Mouse (Mus musculus): ENCODE measurements around the gene Prrt1. TPM values are rescaled to one million over a fixed set of nuclear protein-coding genes. Genes with fewer than 3 reads are reported as not detected.

Prrt1 gene
- polyA plus RNA-seq, 1 experiment from 2014 or later = not detected

GRCm38 (mm10) chr17:34673139-34673538 is 43.8 kb downstream of the Prrt1 start:
- Histone ChIP-seq H3K36me3 (ENCODE audit: control insufficient read depth, insufficient read depth, low read length) (no peaks in the 10 kb centered on the region), H3K4me1 (replicated peaks; ENCODE audit: control insufficient read depth, insufficient read depth, low read length) (no peaks in the 10 kb centered on the region; the same call in 1 of the 2 replicates), H3K27me3 (replicated peaks; ENCODE audit: control insufficient read depth, insufficient read depth, low read length) (peaks cover 62% of the 10 kb centered on the region), H3K9me3 (ENCODE audit: control insufficient read depth, low read length) (no peaks in the 10 kb centered on the region), H3K4me2 (no peak overlapping the region), H3K4me3 (ENCODE audit: low read depth, low read length) (no peak overlapping the region), H3K9ac (ENCODE audit: low read depth, low read length) (no peak overlapping the region), H3K27ac (ENCODE audit: low read depth, low read length) (no peak overlapping the region)
- DNase-seq (ENCODE audit: low spot score) (no peak), ATAC-seq (replicated peaks; ENCODE audit: low FRiP score) (no peak)
- WGBS = 73% methylated on average over 7 of the region's 7 CpGs

- H3K4me1 ChIP-seq (replicated peaks; ENCODE audit: control insufficient read depth, insufficient read depth, low read length) = no peaks in the 10 kb centered on the region; the same call in 1 of the 2 replicates
- H3K9ac ChIP-seq (ENCODE audit: low read depth, low read length) = no peak overlapping the region
- H3K4me3 ChIP-seq (ENCODE audit: low read depth, low read length) = no peak overlapping the region
- H3K9me3 ChIP-seq (ENCODE audit: control insufficient read depth, low read length) = no peaks in the 10 kb centered on the region
- peaks cover 72% of the 10 kb centered on the region for H3K27me3 ChIP-seq (replicated peaks; ENCODE audit: control insufficient read depth, insufficient read depth, low read length)
- no peak overlapping the region for H3K4me2 ChIP-seq
- H3K27ac ChIP-seq (ENCODE audit: low read depth, low read length) = no peak overlapping the region
- no peaks in the 10 kb centered on the region for H3K36me3 ChIP-seq (ENCODE audit: control insufficient read depth, insufficient read depth, low read length)
- WGBS = 61% methylated on average over 11 of the region's 11 CpGs
- ATAC-seq (replicated peaks; ENCODE audit: low FRiP score) (no peak), DNase-seq (ENCODE audit: low spot score) (no peak)
These were observed 45.3 kb downstream of the Prrt1 start for GRCm38 (mm10) chr17:34674524-34675204.

GRCm38 (mm10) chr17:34675205-34676092 is 46.1 kb downstream of the Prrt1 start:
- Histone ChIP-seq H3K9ac (ENCODE audit: low read depth, low read length) (no peak overlapping the region), H3K36me3 (ENCODE audit: control insufficient read depth, insufficient read depth, low read length) (no peaks in the 10 kb centered on the region), H3K27me3 (replicated peaks; ENCODE audit: control insufficient read depth, insufficient read depth, low read length) (peaks cover 72% of the 10 kb centered on the region), H3K4me2 (no peak overlapping the region), H3K4me1 (replicated peaks; ENCODE audit: control insufficient read depth, insufficient read depth, low read length) (no peaks in the 10 kb centered on the region; the same call in 1 of the 2 replicates), H3K4me3 (ENCODE audit: low read depth, low read length) (no peak overlapping the region), H3K9me3 (ENCODE audit: control insufficient read depth, low read length) (no peaks in the 10 kb centered on the region), H3K27ac (ENCODE audit: low read depth, low read length) (no peak overlapping the region)
- WGBS = 65% methylated on average over 13 of the region's 13 CpGs
- DNase-seq (ENCODE audit: low spot score) (no peak), ATAC-seq (replicated peaks; ENCODE audit: low FRiP score) (no peak)

- Histone ChIP-seq H3K9me3 (ENCODE audit: control insufficient read depth, low read length) (no peaks in the 10 kb centered on the region), H3K9ac (ENCODE audit: low read depth, low read length) (no peak overlapping the region), H3K36me3 (ENCODE audit: control insufficient read depth, insufficient read depth, low read length) (no peaks in the 10 kb centered on the region), H3K27ac (ENCODE audit: low read depth, low read length) (no peak overlapping the region), H3K4me2 (no peak overlapping the region), H3K4me3 (ENCODE audit: low read depth, low read length) (no peak overlapping the region), H3K27me3 (replicated peaks; ENCODE audit: control insufficient read depth, insufficient read depth, low read length) (peaks cover 67% of the 10 kb centered on the region), H3K4me1 (replicated peaks; ENCODE audit: control insufficient read depth, insufficient read depth, low read length) (no peaks in the 10 kb centered on the region; the same call in 1 of the 2 replicates)
- DNase-seq (ENCODE audit: low spot score) (no peak), ATAC-seq (replicated peaks; ENCODE audit: low FRiP score) (no peak)
- 72% methylated on average over 6 of the region's 6 CpGs for WGBS
These were observed 46.7 kb downstream of the Prrt1 start for GRCm38 (mm10) chr17:34676093-34676460.

- Histone ChIP-seq H3K27me3 (replicated peaks; ENCODE audit: control insufficient read depth, insufficient read depth, low read length) (peaks cover 63% of the 10 kb centered on the region), H3K4me3 (ENCODE audit: low read depth, low read length) (no peak overlapping the region), H3K9ac (ENCODE audit: low read depth, low read length) (no peak overlapping the region), H3K36me3 (ENCODE audit: control insufficient read depth, insufficient read depth, low read length) (no peaks in the 10 kb centered on the region), H3K9me3 (ENCODE audit: control insufficient read depth, low read length) (no peaks in the 10 kb centered on the region), H3K4me2 (no peak overlapping the region), H3K27ac (ENCODE audit: low read depth, low read length) (no peak overlapping the region), H3K4me1 (replicated peaks; ENCODE audit: control insufficient read depth, insufficient read depth, low read length) (no peaks in the 10 kb centered on the region)
- 67% methylated on average over 12 of the region's 12 CpGs for WGBS
- ATAC-seq (replicated peaks; ENCODE audit: low FRiP score) (no peak), DNase-seq (ENCODE audit: low spot score) (no peak)
These were observed 47.3 kb downstream of the Prrt1 start for GRCm38 (mm10) chr17:34676671-34677070.

GRCm38 (mm10) chr17:34680191-34680590 is 50.9 kb downstream of the Prrt1 start:
- Histone ChIP-seq H3K4me2 (no peak overlapping the region), H3K4me1 (replicated peaks; ENCODE audit: control insufficient read depth, insufficient read depth, low read length) (no peaks in the 10 kb centered on the region), H3K9ac (ENCODE audit: low read depth, low read length) (no peak overlapping the region), H3K36me3 (ENCODE audit: control insufficient read depth, insufficient read depth, low read length) (no peaks in the 10 kb centered on the region), H3K27me3 (replicated peaks; ENCODE audit: control insufficient read depth, insufficient read depth, low read length) (peaks cover 42% of the 10 kb centered on the region), H3K27ac (ENCODE audit: low read depth, low read length) (no peak overlapping the region), H3K9me3 (ENCODE audit: control insufficient read depth, low read length) (no peaks in the 10 kb centered on the region), H3K4me3 (ENCODE audit: low read depth, low read length) (no peak overlapping the region)
- DNase-seq (ENCODE audit: low spot score) (no peak), ATAC-seq (replicated peaks; ENCODE audit: low FRiP score) (no peak)
- 68% methylated on average over 26 of the region's 26 CpGs for WGBS

GRCm38 (mm10) chr17:34680621-34681020 is 51.3 kb downstream of the Prrt1 start:
- peaks cover 42% of the 10 kb centered on the region for H3K27me3 ChIP-seq (replicated peaks; ENCODE audit: control insufficient read depth, insufficient read depth, low read length)
- H3K4me1 ChIP-seq (replicated peaks; ENCODE audit: control insufficient read depth, insufficient read depth, low read length) = no peaks in the 10 kb centered on the region
- 71% methylated on average over 4 of the region's 4 CpGs for WGBS
- H3K9me3 ChIP-seq (ENCODE audit: control insufficient read depth, low read length) = no peaks in the 10 kb centered on the region
- H3K4me2 ChIP-seq = no peak overlapping the region
- no peaks in the 10 kb centered on the region for H3K36me3 ChIP-seq (ENCODE audit: control insufficient read depth, insufficient read depth, low read length)
- no peak for DNase-seq (ENCODE audit: low spot score)
- H3K9ac ChIP-seq (ENCODE audit: low read depth, low read length) = no peak overlapping the region
- ATAC-seq (replicated peaks; ENCODE audit: low FRiP score) = no peak
- H3K4me3 ChIP-seq (ENCODE audit: low read depth, low read length) = no peak overlapping the region
- no peak overlapping the region for H3K27ac ChIP-seq (ENCODE audit: low read depth, low read length)

GRCm38 (mm10) chr17:34681132-34681571 is 51.8 kb downstream of the Prrt1 start:
- H3K27me3 ChIP-seq (replicated peaks; ENCODE audit: control insufficient read depth, insufficient read depth, low read length) = peaks cover 42% of the 10 kb centered on the region
- WGBS = 53% methylated on average over 17 of the region's 17 CpGs
- no peak overlapping the region for H3K4me3 ChIP-seq (ENCODE audit: low read depth, low read length)
- H3K9ac ChIP-seq (ENCODE audit: low read depth, low read length) = no peak overlapping the region
- DNase-seq (ENCODE audit: low spot score) (no peak), ATAC-seq (replicated peaks; ENCODE audit: low FRiP score) (no peak)
- no peaks in the 10 kb centered on the region for H3K36me3 ChIP-seq (ENCODE audit: control insufficient read depth, insufficient read depth, low read length)
- H3K4me1 ChIP-seq (replicated peaks; ENCODE audit: control insufficient read depth, insufficient read depth, low read length) = no peaks in the 10 kb centered on the region
- no peak overlapping the region for H3K4me2 ChIP-seq
- no peak overlapping the region for H3K27ac ChIP-seq (ENCODE audit: low read depth, low read length)
- H3K9me3 ChIP-seq (ENCODE audit: control insufficient read depth, low read length) = no peaks in the 10 kb centered on the region

All from liver, embryonic 11.5 days (tissue).